Mouse (Mus musculus) MEL (cell line): ENCODE data around the gene Foxn2.

Experiments
- CHD2 ChIP-seq: IDR thresholded peaks from 2 replicates; pipeline ENCODE4 v1.6.1; 2011; ENCODE audit warnings: low read length, improper control_type of control experiment
- CTCF ChIP-seq, 3 experiments: IDR thresholded peaks in 2 of 3; conservative IDR thresholded peaks in 1 of 3; 2 replicates each; pipeline ENCODE4 v1.5.1; 2011 to 2012; ENCODE audit warnings: low read length in 3 of 3, low read depth in 2 of 3, mild to moderate bottlenecking in 2 of 3, improper control_type of control experiment in 1 of 3, inconsistent platforms in 1 of 3, mixed read lengths in 1 of 3, moderate library complexity in 1 of 3; ENCODE audit not compliant: control insufficient read depth in 1 of 3, insufficient read depth in 1 of 3, poor library complexity in 1 of 3, severe bottlenecking in 1 of 3
- EP300 ChIP-seq, 2 experiments: IDR thresholded peaks; 2 replicates each; pipeline ENCODE4 v1.6.1; 2011; ENCODE audit warnings: improper control_type of control experiment in 2 of 2, low read length in 2 of 2, low read depth in 1 of 2, mild to moderate bottlenecking in 1 of 2
- GATA1 ChIP-seq: IDR thresholded peaks from 2 replicates; pipeline ENCODE4 v1.6.1; 2011; ENCODE audit warnings: low read depth, low read length, improper control_type of control experiment
- JUND ChIP-seq: IDR thresholded peaks from 2 replicates; pipeline ENCODE4 v1.6.1; 2011; ENCODE audit warnings: low read depth, mild to moderate bottlenecking, improper control_type of control experiment, low read length
- MAFK ChIP-seq: IDR thresholded peaks from 2 replicates; pipeline ENCODE4 v1.6.1; 2011; ENCODE audit warnings: low read depth, mild to moderate bottlenecking, low read length, improper control_type of control experiment, borderline replicate concordance
- MAX ChIP-seq: IDR thresholded peaks from 2 replicates; pipeline ENCODE4 v1.6.1; 2011; ENCODE audit warnings: low read length, improper control_type of control experiment
- NRF1 ChIP-seq: IDR thresholded peaks from 2 replicates; pipeline ENCODE4 v1.6.1; 2014; ENCODE audit warnings: low read depth, mild to moderate bottlenecking, inconsistent platforms, low read length, improper control_type of control experiment, moderate library complexity; ENCODE audit not compliant: poor library complexity, insufficient read depth, severe bottlenecking
- POLR2A ChIP-seq, 2 experiments: IDR thresholded peaks; 2 replicates each; pipeline ENCODE4 v1.6.1; 2011 to 2012; ENCODE audit warnings: low read length in 2 of 2, mild to moderate bottlenecking in 2 of 2, control low read depth in 1 of 2, improper control_type of control experiment in 1 of 2, low read depth in 1 of 2, moderate library complexity in 1 of 2; ENCODE audit not compliant: control insufficient read depth in 1 of 2, insufficient read depth in 1 of 2, poor library complexity in 1 of 2
- RCOR1 ChIP-seq: IDR thresholded peaks from 2 replicates; pipeline ENCODE4 v1.6.1; 2012; ENCODE audit warnings: low read depth, mild to moderate bottlenecking, inconsistent platforms, low read length, improper control_type of control experiment
- SIN3A ChIP-seq: IDR thresholded peaks from 2 replicates; pipeline ENCODE4 v1.6.1; 2012; ENCODE audit warnings: low read length, improper control_type of control experiment, inconsistent platforms
- UBTF ChIP-seq: IDR thresholded peaks from 2 replicates; pipeline ENCODE4 v1.6.1; 2012; ENCODE audit warnings: low read depth, mild to moderate bottlenecking, inconsistent platforms, low read length, improper control_type of control experiment, moderate library complexity, borderline replicate concordance; ENCODE audit not compliant: insufficient read depth

- TF ChIP-seq POLR2A (IDR thresholded peaks at IDR 0.05; ENCODE audit: control insufficient read depth in 1 of 2, insufficient read depth in 1 of 2, low read depth in 1 of 2, low read length in 2 of 2, poor library complexity in 1 of 2): no peak
- TF ChIP-seq CTCF (IDR thresholded peaks at IDR 0.05 in 2 of 3, conservative IDR thresholded peaks at IDR 0.05 in 1 of 3; ENCODE audit: control insufficient read depth in 1 of 3, insufficient read depth in 1 of 3, low read depth in 2 of 3, low read length in 3 of 3, poor library complexity in 1 of 3, severe bottlenecking in 1 of 3): no peak
- TF ChIP-seq CHD2: no peak
- TF ChIP-seq UBTF: no peak
- no peak for TF ChIP-seq EP300 (IDR thresholded peaks at IDR 0.05; ENCODE audit: low read depth in 1 of 2, low read length in 2 of 2)
- no peak for TF ChIP-seq SIN3A
- no peak for TF ChIP-seq GATA1
- no peak for TF ChIP-seq NRF1
- no peak for TF ChIP-seq MAX
- no peak for TF ChIP-seq MAFK
- no peak for TF ChIP-seq JUND
- no peak for TF ChIP-seq RCOR1
Observed at GRCm38 (mm10) chr17:88405076-88405475, 35.4 kb upstream of the Foxn2 start.
